Mouse (Mus musculus): ENCODE results near the gene Jam3. TPM values are rescaled to one million over a fixed set of nuclear protein-coding genes. Genes with fewer than 3 reads are reported as not detected.

The Jam3 gene
- polyA plus RNA-seq, 1 experiment from 2014 or later: 46.3 TPM

GRCm38 (mm10) chr9:27190461-27190860 is 35.2 kb upstream of the Jam3 start:
- H3K36me3 ChIP-seq (ENCODE audit: control insufficient read depth, insufficient read depth, low read length): no peaks in the 10 kb centered on the region
- no peak overlapping the region for H3K9ac ChIP-seq (ENCODE audit: low read depth, low read length)
- H3K4me2 ChIP-seq (ENCODE audit: low read length): no peak overlapping the region
- H3K4me3 ChIP-seq (ENCODE audit: low read depth, low read length): no peak overlapping the region
- WGBS: 80% methylated on average over 8 of the region's 8 CpGs
- H3K27ac ChIP-seq (ENCODE audit: low read length): no peak overlapping the region
- H3K27me3 ChIP-seq (ENCODE audit: control insufficient read depth, insufficient read depth, low read depth, low read length): no peaks in the 10 kb centered on the region
- H3K9me3 ChIP-seq (replicated peaks; ENCODE audit: control insufficient read depth, low read length, poor library complexity, severe bottlenecking): no peaks in the 10 kb centered on the region
- ATAC-seq: no peak
- peaks cover 20% of the 10 kb centered on the region for H3K4me1 ChIP-seq (ENCODE audit: control insufficient read depth, insufficient read depth, low read length)

- H3K9me3 ChIP-seq (replicated peaks; ENCODE audit: control insufficient read depth, low read length, poor library complexity, severe bottlenecking): no peaks in the 10 kb centered on the region
- no peak overlapping the region for H3K9ac ChIP-seq (ENCODE audit: low read depth, low read length)
- peaks cover 20% of the 10 kb centered on the region for H3K4me1 ChIP-seq (ENCODE audit: control insufficient read depth, insufficient read depth, low read length)
- H3K36me3 ChIP-seq (ENCODE audit: control insufficient read depth, insufficient read depth, low read length): no peaks in the 10 kb centered on the region
- H3K4me3 ChIP-seq (ENCODE audit: low read depth, low read length): no peak overlapping the region
- H3K27ac ChIP-seq (ENCODE audit: low read length): no peak overlapping the region
- WGBS: 76% methylated on average over 2 of the region's 2 CpGs
- H3K4me2 ChIP-seq (ENCODE audit: low read length): no peak overlapping the region
- ATAC-seq: no peak
- H3K27me3 ChIP-seq (ENCODE audit: control insufficient read depth, insufficient read depth, low read depth, low read length): no peaks in the 10 kb centered on the region
These were observed 34.1 kb upstream of the Jam3 start for GRCm38 (mm10) chr9:27189306-27189705.

- WGBS: 79% methylated on average over 7 of the region's 7 CpGs
- Histone ChIP-seq H3K4me2 (ENCODE audit: low read length) (no peak overlapping the region), H3K9me3 (replicated peaks; ENCODE audit: control insufficient read depth, low read length, poor library complexity, severe bottlenecking) (no peaks in the 10 kb centered on the region)
These were observed 33.5 kb upstream of the Jam3 start for GRCm38 (mm10) chr9:27188677-27189241.

GRCm38 (mm10) chr9:27185820-27186219 is 30.6 kb upstream of the Jam3 start:
- H3K36me3 ChIP-seq (ENCODE audit: control insufficient read depth, insufficient read depth, low read length): no peaks in the 10 kb centered on the region
- H3K9me3 ChIP-seq (replicated peaks; ENCODE audit: control insufficient read depth, low read length, poor library complexity, severe bottlenecking): no peaks in the 10 kb centered on the region
- no peak for ATAC-seq
- no peak overlapping the region for H3K4me2 ChIP-seq (ENCODE audit: low read length)
- no peak overlapping the region for H3K4me3 ChIP-seq (ENCODE audit: low read depth, low read length)
- H3K27ac ChIP-seq (ENCODE audit: low read length): no peak overlapping the region
- no peak overlapping the region for H3K9ac ChIP-seq (ENCODE audit: low read depth, low read length)
- H3K27me3 ChIP-seq (ENCODE audit: control insufficient read depth, insufficient read depth, low read depth, low read length): no peaks in the 10 kb centered on the region
- 0 out of 2 replicates have a peak, but pooled peaks cover 2% of the 10 kb centered on the region for H3K4me1 ChIP-seq (ENCODE audit: control insufficient read depth, insufficient read depth, low read length)

More at GRCm38 (mm10) chr9:27188677-27189241, 33.5 kb upstream of the Jam3 start:
- H3K27me3 ChIP-seq (ENCODE audit: control insufficient read depth, insufficient read depth, low read depth, low read length): no peaks in the 10 kb centered on the region
- no peak overlapping the region for H3K27ac ChIP-seq (ENCODE audit: low read length)
- H3K36me3 ChIP-seq (ENCODE audit: control insufficient read depth, insufficient read depth, low read length): no peaks in the 10 kb centered on the region
- no peak for ATAC-seq
- H3K9ac ChIP-seq (ENCODE audit: low read depth, low read length): no peak overlapping the region
- H3K4me3 ChIP-seq (ENCODE audit: low read depth, low read length): no peak overlapping the region
- H3K4me1 ChIP-seq (ENCODE audit: control insufficient read depth, insufficient read depth, low read length): peaks cover 20% of the 10 kb centered on the region

DNA sequence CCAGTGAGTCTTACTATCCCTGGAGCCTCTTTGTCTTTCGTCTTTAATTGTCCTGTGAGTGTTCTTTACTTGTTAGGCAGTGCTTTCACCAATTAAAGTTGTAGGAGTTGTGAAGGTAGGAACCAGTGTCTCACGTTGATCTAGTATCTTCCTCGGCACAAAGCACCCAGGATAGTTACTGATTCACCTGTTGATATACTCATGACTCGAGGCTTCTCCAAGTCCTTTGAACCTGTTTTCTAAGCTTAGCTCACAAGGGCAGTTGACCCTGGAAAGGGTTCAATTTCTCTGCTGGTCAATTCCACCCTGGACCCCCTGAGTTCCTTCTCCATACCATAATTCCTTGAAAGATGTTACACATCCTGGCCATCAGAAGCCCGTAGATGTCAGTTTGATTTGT is 26.9 kb upstream of the Jam3 start:
- no peak overlapping the region for H3K9ac ChIP-seq (ENCODE audit: low read depth, low read length)
- 83% methylated on average over 5 of the region's 5 CpGs for WGBS
- H3K4me3 ChIP-seq (ENCODE audit: low read depth, low read length): no peak overlapping the region
- H3K36me3 ChIP-seq (ENCODE audit: control insufficient read depth, insufficient read depth, low read length): no peaks in the 10 kb centered on the region
- 0 out of 2 replicates have a peak, but pooled peaks cover 2% of the 10 kb centered on the region for H3K4me1 ChIP-seq (ENCODE audit: control insufficient read depth, insufficient read depth, low read length)
- H3K9me3 ChIP-seq (replicated peaks; ENCODE audit: control insufficient read depth, low read length, poor library complexity, severe bottlenecking): no peaks in the 10 kb centered on the region
- H3K27ac ChIP-seq (ENCODE audit: low read length): no peak overlapping the region
- no peak overlapping the region for H3K4me2 ChIP-seq (ENCODE audit: low read length)
- H3K27me3 ChIP-seq (ENCODE audit: control insufficient read depth, insufficient read depth, low read depth, low read length): no peaks in the 10 kb centered on the region
- no peak for ATAC-seq

DNA sequence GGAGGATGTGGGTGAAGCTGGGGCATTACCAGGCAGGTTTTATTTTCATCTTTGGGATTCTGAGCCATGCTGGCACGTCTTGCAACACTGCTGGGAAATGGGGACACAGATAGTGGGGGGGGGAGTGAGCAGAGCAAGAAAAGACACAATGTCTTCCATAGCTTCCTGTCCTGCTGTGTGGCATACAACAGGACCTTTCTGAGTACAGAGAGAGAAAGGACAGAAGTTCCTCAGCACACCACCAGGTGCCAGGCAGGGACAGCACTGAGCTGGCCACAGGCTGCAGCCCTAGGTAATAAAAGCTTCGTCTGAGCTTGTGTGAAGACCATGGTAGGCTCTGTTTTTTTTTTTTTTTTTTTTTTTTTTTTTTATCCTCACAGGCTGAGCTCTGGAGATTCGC is 25.3 kb upstream of the Jam3 start:
- H3K27ac ChIP-seq (ENCODE audit: low read length): no peak overlapping the region
- H3K27me3 ChIP-seq (ENCODE audit: control insufficient read depth, insufficient read depth, low read depth, low read length): no peaks in the 10 kb centered on the region
- no peaks in the 10 kb centered on the region for H3K36me3 ChIP-seq (ENCODE audit: control insufficient read depth, insufficient read depth, low read length)
- 65% methylated on average over 3 of the region's 3 CpGs for WGBS
- H3K4me3 ChIP-seq (ENCODE audit: low read depth, low read length): no peak overlapping the region
- H3K4me2 ChIP-seq (ENCODE audit: low read length): no peak overlapping the region
- no peak overlapping the region for H3K9ac ChIP-seq (ENCODE audit: low read depth, low read length)
- no peak for ATAC-seq
- H3K4me1 ChIP-seq (ENCODE audit: control insufficient read depth, insufficient read depth, low read length): peaks cover 3% of the 10 kb centered on the region
- no peaks in the 10 kb centered on the region for H3K9me3 ChIP-seq (replicated peaks; ENCODE audit: control insufficient read depth, low read length, poor library complexity, severe bottlenecking)

DNA sequence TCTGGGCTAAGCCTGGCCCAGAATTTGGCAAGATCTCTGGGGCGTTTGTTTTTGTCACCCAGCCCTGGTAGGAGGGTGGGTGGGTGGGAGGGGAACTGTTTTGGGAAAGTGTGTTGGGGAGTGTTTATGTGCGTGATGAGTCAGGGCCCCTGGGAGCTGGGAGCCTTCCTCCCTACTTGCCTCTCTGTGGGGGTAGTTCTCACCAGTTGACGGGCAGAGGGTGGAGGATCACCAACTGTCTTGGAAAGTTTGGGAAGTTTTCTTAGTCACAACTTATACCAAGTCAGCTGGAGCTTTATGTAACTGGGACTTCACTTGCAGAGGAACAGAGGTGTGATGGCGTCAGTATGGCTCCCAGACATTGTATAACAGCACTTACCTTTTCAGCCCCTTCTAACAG is 23.7 kb upstream of the Jam3 start:
- H3K36me3 ChIP-seq (ENCODE audit: control insufficient read depth, insufficient read depth, low read length): no peaks in the 10 kb centered on the region
- WGBS: 69% methylated on average over 4 of the region's 4 CpGs
- H3K27ac ChIP-seq (ENCODE audit: low read length): no peak overlapping the region
- H3K9ac ChIP-seq (ENCODE audit: low read depth, low read length): no peak overlapping the region
- no peaks in the 10 kb centered on the region for H3K27me3 ChIP-seq (ENCODE audit: control insufficient read depth, insufficient read depth, low read depth, low read length)
- no peak for ATAC-seq
- H3K4me1 ChIP-seq (ENCODE audit: control insufficient read depth, insufficient read depth, low read length): peaks cover 5% of the 10 kb centered on the region
- no peaks in the 10 kb centered on the region for H3K9me3 ChIP-seq (replicated peaks; ENCODE audit: control insufficient read depth, low read length, poor library complexity, severe bottlenecking)
- H3K4me2 ChIP-seq (ENCODE audit: low read length): no peak overlapping the region
- no peak overlapping the region for H3K4me3 ChIP-seq (ENCODE audit: low read depth, low read length)

GRCm38 (mm10) chr9:27176154-27176553 is 20.9 kb upstream of the Jam3 start:
- no peak overlapping the region for H3K4me3 ChIP-seq (ENCODE audit: low read depth, low read length)
- H3K27ac ChIP-seq (ENCODE audit: low read length): no peak overlapping the region
- no peak overlapping the region for H3K4me2 ChIP-seq (ENCODE audit: low read length)
- peaks cover 8% of the 10 kb centered on the region for H3K4me1 ChIP-seq (ENCODE audit: control insufficient read depth, insufficient read depth, low read length)
- H3K36me3 ChIP-seq (ENCODE audit: control insufficient read depth, insufficient read depth, low read length): no peaks in the 10 kb centered on the region
- peak; percentile 81 for ATAC-seq
- 3% methylated on average over 2 of the region's 2 CpGs for WGBS
- H3K27me3 ChIP-seq (ENCODE audit: control insufficient read depth, insufficient read depth, low read depth, low read length): no peaks in the 10 kb centered on the region
- H3K9ac ChIP-seq (ENCODE audit: low read depth, low read length): no peak overlapping the region
- H3K9me3 ChIP-seq (replicated peaks; ENCODE audit: control insufficient read depth, low read length, poor library complexity, severe bottlenecking): no peaks in the 10 kb centered on the region

DNA sequence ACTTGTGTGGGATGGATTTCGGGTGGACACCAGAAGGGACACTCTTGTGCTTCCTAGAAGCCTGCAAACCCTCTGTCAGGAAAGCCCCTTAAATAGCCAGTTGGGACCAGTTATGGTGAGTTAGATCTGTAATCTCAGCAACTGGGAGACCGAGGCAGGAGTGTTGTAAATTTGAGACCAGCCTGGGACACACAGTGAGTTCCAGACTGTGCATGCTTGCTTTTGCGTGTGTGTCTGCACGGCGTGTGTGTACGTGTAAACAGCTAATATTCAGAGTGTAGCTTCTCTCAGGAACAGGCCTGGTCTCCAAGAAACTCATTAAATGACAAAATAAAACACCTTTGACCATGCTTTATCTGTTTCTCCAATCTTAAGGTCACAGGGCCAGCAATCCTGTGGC is 20.5 kb upstream of the Jam3 start:
- Histone ChIP-seq H3K36me3 (ENCODE audit: control insufficient read depth, insufficient read depth, low read length) (no peaks in the 10 kb centered on the region), H3K4me2 (ENCODE audit: low read length) (no peak overlapping the region), H3K9ac (ENCODE audit: low read depth, low read length) (no peak overlapping the region), H3K27me3 (ENCODE audit: control insufficient read depth, insufficient read depth, low read depth, low read length) (no peaks in the 10 kb centered on the region), H3K9me3 (replicated peaks; ENCODE audit: control insufficient read depth, low read length, poor library complexity, severe bottlenecking) (no peaks in the 10 kb centered on the region), H3K4me1 (ENCODE audit: control insufficient read depth, insufficient read depth, low read length) (peaks cover 8% of the 10 kb centered on the region), H3K4me3 (ENCODE audit: low read depth, low read length) (no peak overlapping the region), H3K27ac (ENCODE audit: low read length) (no peak overlapping the region)
- no peak for ATAC-seq
- WGBS: 92% methylated on average over 6 of the region's 6 CpGs

Measured in midbrain, embryonic 16.5 days (tissue).